Mouse (Mus musculus): ENCODE measurements around the gene Lrrc75a.
A peak's percentile ranks its signal among the peaks of the same experiment; 100 is the strongest.

Lrrc75a gene

GRCm38 (mm10) chr11:62621586-62622283, 26.6 kb downstream of the Lrrc75a start:
- no peak for DNase-seq (ENCODE audit: low read depth, low spot score)

- DNase-seq (ENCODE audit: low read depth, low spot score): no peak
Measured at GRCm38 (mm10) chr11:62621079-62621478, 27.2 kb downstream of the Lrrc75a start.

- no peak for DNase-seq (ENCODE audit: low read depth, low spot score)
Measured at GRCm38 (mm10) chr11:62615456-62615855, 32.9 kb downstream of the Lrrc75a start.

GRCm38 (mm10) chr11:62614876-62615410, 33.4 kb downstream of the Lrrc75a start:
- no peak for DNase-seq (ENCODE audit: low read depth, low spot score)

- DNase-seq (ENCODE audit: low read depth, low spot score): peak; percentile 89
Measured at GRCm38 (mm10) chr11:62613657-62614365, 34.5 kb downstream of the Lrrc75a start.

- DNase-seq (ENCODE audit: low read depth, low spot score): no peak
Measured at GRCm38 (mm10) chr11:62612604-62613003, 35.7 kb downstream of the Lrrc75a start.

- DNase-seq (ENCODE audit: low read depth, low spot score): no peak
Measured at GRCm38 (mm10) chr11:62610304-62610703, 38.0 kb downstream of the Lrrc75a start.

GRCm38 (mm10) chr11:62608826-62609675, 39.3 kb downstream of the Lrrc75a start:
- DNase-seq (ENCODE audit: low read depth, low spot score): no peak

GRCm38 (mm10) chr11:62607952-62608201, 40.4 kb downstream of the Lrrc75a start:
- no peak for DNase-seq (ENCODE audit: low read depth, low spot score)

GRCm38 (mm10) chr11:62607170-62607951, 41.0 kb downstream of the Lrrc75a start:
- DNase-seq (ENCODE audit: low read depth, low spot score): no peak

- DNase-seq (ENCODE audit: low read depth, low spot score): no peak
Measured at GRCm38 (mm10) chr11:62606299-62607169, 41.8 kb downstream of the Lrrc75a start.

GRCm38 (mm10) chr11:62605619-62606298, 42.6 kb downstream of the Lrrc75a start:
- no peak for DNase-seq (ENCODE audit: low read depth, low spot score)

GRCm38 (mm10) chr11:62604886-62605618, 43.3 kb downstream of the Lrrc75a start:
- DNase-seq (ENCODE audit: low read depth, low spot score): no peak

GRCm38 (mm10) chr11:62604123-62604706, 44.1 kb downstream of the Lrrc75a start:
- no peak for DNase-seq (ENCODE audit: low read depth, low spot score)

- DNase-seq (ENCODE audit: low read depth, low spot score): peak; percentile 22
Measured at GRCm38 (mm10) chr11:62603312-62604056, 44.8 kb downstream of the Lrrc75a start.

GRCm38 (mm10) chr11:62602619-62603311, 45.6 kb downstream of the Lrrc75a start:
- DNase-seq (ENCODE audit: low read depth, low spot score): peak; percentile 97

Measured in telencephalon, adult 2 months (tissue).